Mouse (Mus musculus): ENCODE results near the gene Efcab5.

DNA sequence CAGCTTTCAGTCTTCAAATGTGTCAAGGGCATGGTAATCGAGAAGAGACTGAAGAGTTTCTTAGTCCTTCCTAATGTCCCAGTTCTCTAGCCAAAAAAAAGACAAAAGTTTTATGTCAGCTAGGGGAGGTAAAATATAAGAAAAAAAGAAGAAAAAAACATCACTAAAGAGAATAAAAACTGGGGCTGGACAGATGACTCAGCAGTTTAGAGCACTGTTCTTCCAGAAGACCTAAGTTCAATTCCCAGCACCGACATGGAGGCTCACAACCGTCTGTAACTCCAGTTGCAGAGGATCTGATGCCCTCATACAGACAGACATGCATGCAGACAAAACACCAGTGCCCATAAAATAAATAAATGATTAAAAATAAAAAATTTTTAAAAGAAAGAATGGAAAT, 60.2 kb downstream of the Efcab5 start:
- no peak for TF ChIP-seq EP300 (IDR thresholded peaks at IDR 0.05; ENCODE audit: insufficient read depth, low read depth, low read length)
- TF ChIP-seq CTCF (IDR thresholded peaks at IDR 0.05), result no peak
